Mouse (Mus musculus) left cerebral cortex, adult 2 months (tissue): ENCODE data around the gene Bst1. TPM values are rescaled to one million over a fixed set of nuclear protein-coding genes. Genes with fewer than 3 reads are reported as not detected.

ENCODE experiments used
- DNase-seq, 2 experiments: peaks; one replicate each; pipeline ENCODE4 v3.0.0; 2021 to 2022; ENCODE audit warnings: low spot score in 2 of 2, mixed read lengths in 1 of 2; ENCODE audit errors: extremely low spot score in 1 of 2
- H3K27ac ChIP-seq: fragments of 200-600 bp; 2 replicates; pipeline ENCODE4 v1.8.1; 2022
- H3K4me3 ChIP-seq: fragments of 200-600 bp; 2 replicates; pipeline ENCODE4 v1.8.1; 2022
- CTCF ChIP-seq: fragments of 200-600 bp; IDR thresholded peaks from 2 replicates; pipeline ENCODE4 v1.8.1; 2022; ENCODE audit warnings: antibody characterized with exemption, mild to moderate bottlenecking, moderate library complexity
- intact Hi-C: fragments of 180-260 bp; cut with DNase I; formaldehyde crosslinking; loops from one replicate; pipeline ENCODE4 v1.15.1; 2025
- total RNA-seq, 2 experiments: library from RNA; stranded (reverse); gene quantifications; 2 replicates each; pipeline ENCODE4 v1.2.3; 2021

Bst1 gene
- total RNA-seq, 2 experiments from 2014 or later: not detected

DNA sequence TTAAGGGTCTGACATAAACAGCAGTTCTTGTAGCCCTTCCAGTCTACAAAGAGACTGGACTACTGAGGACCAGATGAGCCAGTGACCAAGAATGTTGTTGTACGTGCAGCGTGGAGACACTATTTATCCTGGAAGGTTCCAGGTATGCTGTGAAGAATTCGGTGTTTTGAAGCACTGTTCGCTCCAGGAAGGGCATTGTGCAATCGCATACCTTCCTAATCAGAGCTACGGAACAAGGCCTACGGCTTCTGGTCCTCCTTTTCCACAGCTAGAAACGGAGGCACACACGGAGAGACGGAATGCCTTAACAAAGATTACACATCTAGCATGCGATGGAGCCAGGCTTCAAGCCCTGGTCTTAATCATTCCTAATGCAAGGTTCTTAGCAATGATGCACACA, 2.1 kb downstream of the Bst1 start:
- no peak for TF ChIP-seq CTCF
- Histone ChIP-seq H3K4me3 (no peak overlapping the region), H3K27ac (no peak overlapping the region)
- intact Hi-C loops: loop anchor here (10.0 kb wide), 1 partner anchor 146 kb away; no protein-coding TSS in a partner anchor
- DNase-seq: no peak

GRCm38 (mm10) chr5:43821538-43821937, 2.9 kb downstream of the Bst1 start, which contains the start of gene Fbxl5:
Gene Fbxl5, minus strand, starts transcription at chr5:43821638.
- Histone ChIP-seq H3K27ac (no peak within 1 kb of the TSS), H3K4me3 (no peak within 1 kb of the TSS)
- intact Hi-C loops: loop anchor here (10.0 kb wide), 1 partner anchor 147 kb away; no protein-coding TSS in a partner anchor
- TF ChIP-seq CTCF: no peak
- no peak for DNase-seq

GRCm38 (mm10) chr5:43822199-43822598, 3.5 kb downstream of the Bst1 start:
- Histone ChIP-seq H3K27ac (no peak overlapping the region), H3K4me3 (no peak overlapping the region)
- intact Hi-C loops: loop anchor here (10.0 kb wide), 1 partner anchor 147 kb away; no protein-coding TSS in a partner anchor
- no peak for DNase-seq
- TF ChIP-seq CTCF: no peak

DNA sequence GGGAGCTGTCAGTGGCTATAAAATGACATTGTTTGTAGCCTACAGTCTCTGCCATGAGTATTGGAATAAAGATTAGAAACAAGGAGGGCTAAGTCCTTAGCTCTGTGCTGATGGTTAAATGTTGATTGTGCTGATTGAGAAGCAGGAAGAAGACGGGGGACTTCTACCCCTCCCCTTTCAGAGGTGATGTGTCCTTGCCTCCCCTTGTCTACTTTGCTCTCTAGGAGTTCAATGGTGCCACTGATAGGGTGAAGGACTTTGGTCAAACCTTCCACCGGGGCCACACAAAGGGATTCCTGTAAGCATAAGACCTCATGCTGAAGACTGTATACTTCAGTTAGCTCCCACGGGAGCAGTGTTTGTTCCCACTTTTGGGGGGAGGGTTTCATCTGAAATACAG, 4.1 kb downstream of the Bst1 start:
- DNase-seq: no peak
- TF ChIP-seq CTCF: no peak
- Histone ChIP-seq H3K27ac (no peak overlapping the region), H3K4me3 (no peak overlapping the region)
- intact Hi-C loops: loop anchor here (10.0 kb wide), 1 partner anchor 148 kb away; no protein-coding TSS in a partner anchor

DNA sequence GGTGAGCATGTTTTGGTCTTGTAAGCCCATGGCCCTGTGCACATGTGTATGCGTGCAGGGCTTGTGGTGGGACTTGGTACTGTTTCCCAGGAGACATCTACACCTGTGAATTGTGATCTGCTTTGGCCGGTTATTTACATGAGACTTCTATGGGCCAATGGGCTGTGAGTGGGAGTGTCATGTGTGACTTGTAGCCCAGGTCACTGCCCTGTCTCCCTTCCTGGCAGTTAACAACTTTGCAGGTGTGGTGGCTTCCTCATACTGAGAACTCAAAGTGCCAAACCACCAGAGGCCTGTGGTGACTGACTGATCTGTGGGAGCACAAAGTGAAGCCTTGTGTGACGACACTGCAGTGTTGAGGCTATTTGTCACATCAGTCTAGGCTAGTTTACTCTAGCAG, 5.9 kb downstream of the Bst1 start:
- Histone ChIP-seq H3K27ac (no peak overlapping the region), H3K4me3 (no peak overlapping the region)
- TF ChIP-seq CTCF: no peak
- DNase-seq: no peak
- intact Hi-C loops: loop anchor here (10.0 kb wide), 1 partner anchor 150 kb away; no protein-coding TSS in a partner anchor

DNA sequence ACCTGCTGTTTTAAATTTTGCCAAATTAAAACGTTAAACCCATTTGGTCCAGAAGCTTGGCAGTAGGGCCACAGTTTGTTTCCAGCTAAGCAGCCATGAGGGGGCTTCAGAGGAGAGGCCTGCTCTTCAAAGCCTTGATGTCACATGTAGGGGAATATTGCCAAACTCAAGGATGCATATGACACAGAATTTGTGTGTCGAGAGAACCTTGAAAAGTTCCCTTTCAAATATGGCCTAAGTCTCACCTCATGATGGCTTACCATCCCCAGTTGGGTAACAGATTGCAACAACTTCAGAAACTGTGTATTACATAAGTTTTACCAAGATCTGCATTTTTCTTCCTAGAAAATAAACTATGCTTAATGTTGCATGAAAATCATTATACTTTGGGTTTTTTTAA, 8.2 kb downstream of the Bst1 start:
- no peak for TF ChIP-seq CTCF
- intact Hi-C loops: loop anchor here (10.0 kb wide), 1 partner anchor 152 kb away; no protein-coding TSS in a partner anchor
- H3K4me3 ChIP-seq: no peak overlapping the region
- H3K27ac ChIP-seq: no peak overlapping the region
- no peak for DNase-seq

GRCm38 (mm10) chr5:43827366-43827765, 8.7 kb downstream of the Bst1 start:
- Histone ChIP-seq H3K27ac (no peak overlapping the region), H3K4me3 (no peak overlapping the region)
- no peak for TF ChIP-seq CTCF
- no peak for DNase-seq
- intact Hi-C loops: loop anchor here (10.0 kb wide), 1 partner anchor 153 kb away; no protein-coding TSS in a partner anchor

- intact Hi-C loops: no loop called here
These were observed 17.9 kb downstream of the Bst1 start for GRCm38 (mm10) chr5:43836590-43836989.

DNA sequence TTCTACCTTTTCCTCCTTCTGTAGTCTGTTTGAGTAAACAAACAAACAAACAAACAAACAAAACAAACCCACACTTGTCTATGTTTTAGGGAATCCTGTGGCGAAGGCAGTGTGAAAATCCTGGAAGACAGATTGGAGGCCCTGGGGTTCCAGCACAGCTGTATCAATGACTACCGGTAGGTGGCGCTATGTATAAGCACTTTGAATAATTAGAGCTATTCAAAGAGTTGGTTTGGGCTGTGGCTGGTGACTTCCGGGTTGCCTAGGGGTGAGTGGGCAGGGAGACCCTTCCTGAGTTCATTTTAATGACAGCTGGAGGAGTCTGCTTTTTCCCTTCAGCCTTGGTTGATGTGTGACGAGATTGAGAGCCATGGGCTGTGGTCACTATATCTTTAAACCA, 18.7 kb downstream of the Bst1 start:
- peak; percentile 84 for TF ChIP-seq CTCF
- peak; percentile 27 to 45 for DNase-seq
- intact Hi-C loops: no loop called here
- no peak overlapping the region for H3K27ac ChIP-seq
- no peak overlapping the region for H3K4me3 ChIP-seq

More at GRCm38 (mm10) chr5:43836590-43836989, 17.9 kb downstream of the Bst1 start:
- DNase-seq: no peak
- Histone ChIP-seq H3K4me3 (no peak overlapping the region), H3K27ac (no peak overlapping the region)
- TF ChIP-seq CTCF: peak; percentile 21

DNA sequence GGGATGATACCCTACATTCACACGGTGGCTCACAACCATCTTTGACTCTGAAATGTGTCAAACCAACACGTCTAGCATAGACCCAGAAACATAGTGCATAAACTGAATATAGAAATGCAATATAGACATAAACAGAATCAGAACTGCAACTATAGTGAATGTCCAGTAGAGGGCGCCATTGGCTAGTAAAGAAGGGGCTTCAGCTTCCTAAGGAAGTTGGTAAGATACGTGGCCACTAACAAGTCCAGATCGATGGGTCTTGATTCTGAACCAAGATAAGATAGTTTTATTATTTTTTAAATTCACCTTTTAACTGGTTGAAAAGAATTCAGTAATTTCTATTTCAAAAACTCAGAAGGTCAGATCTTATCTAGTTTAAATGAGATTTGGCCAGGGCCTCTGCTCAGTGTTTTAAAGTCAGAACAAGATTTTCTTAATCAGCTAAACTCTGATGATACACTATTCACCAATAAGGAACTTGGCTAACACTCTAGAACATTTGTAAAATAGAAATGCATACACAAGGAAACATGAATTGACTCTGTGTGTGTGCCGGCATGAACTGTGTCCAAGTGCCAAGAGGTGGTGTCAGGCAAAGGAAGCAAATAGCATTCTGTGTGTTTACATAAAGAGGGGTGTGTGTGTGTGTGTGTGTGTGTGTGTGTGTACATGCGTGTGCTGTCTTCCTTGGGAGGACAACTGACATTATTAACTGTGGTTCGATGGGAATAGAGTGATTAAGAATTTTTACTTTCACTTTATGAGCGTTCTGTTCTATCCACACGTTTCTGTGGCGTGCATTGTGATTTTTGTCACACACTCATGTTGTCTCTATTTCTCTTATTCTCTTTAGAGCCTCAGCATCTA, 22.7 kb downstream of the Bst1 start:
- peak; percentile 99 for TF ChIP-seq CTCF
- DNase-seq: peak; percentile 32 to 43
- intact Hi-C loops: loop anchor here (1.0 to 5.0 kb wide), 4 partner anchors 51 to 427 kb away; no protein-coding TSS in a partner anchor
- Histone ChIP-seq H3K27ac (peak overlapping the region; percentile 4; the same call in 1 of the 2 replicates), H3K4me3 (peak overlapping the region; percentile 29)

DNA sequence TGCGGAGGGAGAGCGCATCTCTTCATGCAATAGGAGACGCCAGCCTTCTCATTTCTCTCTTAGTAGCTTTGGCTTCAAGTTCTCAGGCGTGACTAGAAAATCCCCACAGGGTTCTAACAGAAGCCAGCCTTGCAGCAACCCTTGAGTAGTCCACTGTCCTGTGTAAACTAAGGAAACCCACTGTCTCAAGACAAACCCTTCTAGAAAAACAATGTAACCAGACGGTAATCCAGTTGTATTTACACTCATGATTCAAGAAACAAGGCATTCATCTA, 23.3 kb downstream of the Bst1 start:
- peak overlapping the region; percentile 29 for H3K4me3 ChIP-seq

DNA sequence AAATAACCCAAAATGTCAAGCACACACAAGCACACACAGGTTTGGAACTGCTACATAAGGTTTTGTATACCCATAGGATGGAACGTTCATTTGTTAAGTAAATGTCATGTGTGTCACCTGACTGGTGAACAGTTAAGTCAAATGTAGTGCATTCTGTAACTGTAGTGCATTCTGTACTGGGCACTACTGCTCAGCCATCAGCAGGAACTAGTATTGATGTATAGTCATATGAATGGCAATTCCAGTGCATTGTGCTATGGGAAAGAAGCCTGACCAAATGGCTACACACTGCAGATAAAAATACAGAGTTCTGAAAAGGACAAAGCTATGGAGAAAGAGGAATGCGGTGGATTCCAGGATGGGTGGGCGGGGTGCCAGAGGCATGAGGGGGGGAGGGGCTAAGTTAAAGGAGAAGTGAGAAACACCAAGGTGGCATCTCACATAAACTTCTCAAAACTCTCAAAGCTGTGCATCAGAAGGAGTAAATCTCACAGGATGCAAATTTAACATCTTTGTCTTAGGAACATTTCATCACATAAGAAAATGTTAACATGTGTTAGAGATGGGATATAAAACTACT, 24.0 kb downstream of the Bst1 start:
- TF ChIP-seq CTCF: no peak
- intact Hi-C loops: loop anchor here (5.0 kb wide), 3 partner anchors 50 to 200 kb away; no protein-coding TSS in a partner anchor
- no peak for DNase-seq

More for the DNA sequence above, 23.3 kb downstream of the Bst1 start:
- intact Hi-C loops: loop anchor here (5.0 kb wide), 3 partner anchors 50 to 200 kb away; no protein-coding TSS in a partner anchor
- TF ChIP-seq CTCF: no peak
- DNase-seq: no peak
- peak overlapping the region; percentile 4; the same call in 1 of the 2 replicates for H3K27ac ChIP-seq

More for the DNA sequence above, 24.0 kb downstream of the Bst1 start:
- Histone ChIP-seq H3K27ac (no peak overlapping the region), H3K4me3 (no peak overlapping the region)
